Mouse (Mus musculus) forebrain, embryonic 13.5 days (tissue): ENCODE measurements at regions not wholly inside any gene's neighbourhood (a gene's known extent, or its start where the extent isn't known, plus 50 kb on each side); places are given as distances from the start of the nearest gene placed in this dataset.

ENCODE experiments used
- ATAC-seq: fragments of 200-750 bp; cut with Nextera tagmentation; 2 replicates; pipeline ENCODE4 v1.8.0; 2017
- H3K27ac ChIP-seq: fragments of 300-500 bp; sonication (generic); 2 replicates; pipeline ENCODE4 v1.5.1; 2015; ENCODE audit warnings: inconsistent platforms, mild to moderate bottlenecking, moderate library complexity
- H3K27me3 ChIP-seq: fragments of 300-500 bp; sonication (generic); 2 replicates; pipeline ENCODE4 v1.6.1; 2015; ENCODE audit warnings: mild to moderate bottlenecking, inconsistent platforms
- H3K36me3 ChIP-seq: fragments of 300-500 bp; sonication (generic); 2 replicates; pipeline ENCODE4 v1.6.1; 2015; ENCODE audit warnings: mild to moderate bottlenecking, inconsistent platforms; ENCODE audit not compliant: poor library complexity, severe bottlenecking
- H3K4me1 ChIP-seq: fragments of 300-500 bp; sonication (generic); 2 replicates; pipeline ENCODE4 v1.6.1; 2015; ENCODE audit warnings: inconsistent platforms
- H3K4me2 ChIP-seq: fragments of 300-500 bp; sonication (generic); 2 replicates; pipeline ENCODE4 v1.6.1; 2015; ENCODE audit warnings: inconsistent platforms, mild to moderate bottlenecking, moderate library complexity
- H3K4me3 ChIP-seq: fragments of 300-500 bp; sonication (generic); 2 replicates; pipeline ENCODE4 v1.5.1; 2015; ENCODE audit warnings: mild to moderate bottlenecking, inconsistent platforms
- H3K9ac ChIP-seq: fragments of 300-500 bp; sonication (generic); 2 replicates; pipeline ENCODE4 v1.6.1; 2015; ENCODE audit warnings: mild to moderate bottlenecking, inconsistent platforms
- H3K9me3 ChIP-seq: fragments of 300-500 bp; sonication (generic); replicated peaks from 2 replicates; pipeline ENCODE4 v1.6.1; 2016; ENCODE audit warnings: inconsistent platforms
- WGBS: fragments of 180-500 bp; shearing (Covaris S2); methylation state at CpG from one replicate; pipeline ENCODE4 v1.1.7; 2015; 5-methylcytosine and 5-hydroxymethylcytosine counted together

DNA sequence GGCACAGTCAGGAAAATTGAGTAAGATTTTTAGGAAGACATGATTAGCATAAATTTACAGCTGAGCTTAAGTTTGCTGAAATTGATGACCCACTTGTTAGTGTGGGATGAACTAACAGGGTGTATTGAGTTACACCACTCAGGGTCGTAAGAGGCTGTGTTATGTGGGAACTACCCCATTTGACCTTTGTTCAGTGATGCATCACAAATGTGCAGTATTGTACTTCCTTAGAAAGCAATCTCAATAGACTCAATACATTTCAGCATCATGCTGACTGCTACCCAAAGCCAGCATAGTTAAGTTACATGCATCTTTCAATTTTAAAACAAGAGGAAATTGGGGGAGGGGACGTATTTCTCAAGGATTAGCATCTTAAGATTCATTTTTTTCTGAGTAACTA lies 80.4 kb upstream of the Speer4f2 start:
- Histone ChIP-seq H3K36me3 (no peaks in the 10 kb centered on the region), H3K4me1 (peaks cover 9% of the 10 kb centered on the region; the same call in 1 of the 2 replicates), H3K27ac (no peak overlapping the region), H3K9me3 (no peaks in the 10 kb centered on the region; the same call in 1 of the 2 replicates), H3K27me3 (no peaks in the 10 kb centered on the region), H3K9ac (no peak overlapping the region), H3K4me3 (no peak overlapping the region), H3K4me2 (no peak overlapping the region)
- ATAC-seq = no peak
- WGBS = 5% methylated on average over 2 of the region's 2 CpGs

DNA sequence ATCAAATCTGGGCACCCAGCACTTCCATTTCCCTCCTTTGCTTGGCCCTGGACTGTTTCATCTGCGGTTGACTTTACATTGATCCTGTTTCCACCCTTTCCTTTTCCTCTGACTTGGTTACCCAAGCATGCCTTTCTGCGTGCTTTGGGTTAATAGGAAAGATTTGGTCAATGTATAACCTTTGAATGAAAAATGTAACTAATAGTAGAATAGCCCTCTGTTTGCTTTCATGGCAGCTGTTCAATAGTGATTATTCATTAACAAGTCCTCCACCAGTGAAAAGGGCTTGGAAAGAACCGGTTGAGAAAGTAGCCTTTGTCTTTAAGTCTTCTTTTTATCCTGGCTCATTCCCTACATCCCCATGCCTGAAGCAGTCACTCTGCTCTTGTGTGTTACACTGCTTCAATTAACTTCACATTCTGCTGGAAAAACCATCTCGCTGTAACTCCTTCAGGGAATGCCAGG lies 76.4 kb upstream of the Speer4f2 start:
- Histone ChIP-seq H3K4me2 (no peak overlapping the region), H3K4me3 (no peak overlapping the region), H3K9ac (no peak overlapping the region), H3K27me3 (no peaks in the 10 kb centered on the region), H3K4me1 (peaks cover 9% of the 10 kb centered on the region; the same call in 1 of the 2 replicates), H3K36me3 (no peaks in the 10 kb centered on the region), H3K9me3 (no peaks in the 10 kb centered on the region), H3K27ac (no peak overlapping the region)
- ATAC-seq = peak; percentile 53; the same call in 1 of the 2 replicates
- WGBS = 13% methylated on average over 4 of the region's 4 CpGs

DNA sequence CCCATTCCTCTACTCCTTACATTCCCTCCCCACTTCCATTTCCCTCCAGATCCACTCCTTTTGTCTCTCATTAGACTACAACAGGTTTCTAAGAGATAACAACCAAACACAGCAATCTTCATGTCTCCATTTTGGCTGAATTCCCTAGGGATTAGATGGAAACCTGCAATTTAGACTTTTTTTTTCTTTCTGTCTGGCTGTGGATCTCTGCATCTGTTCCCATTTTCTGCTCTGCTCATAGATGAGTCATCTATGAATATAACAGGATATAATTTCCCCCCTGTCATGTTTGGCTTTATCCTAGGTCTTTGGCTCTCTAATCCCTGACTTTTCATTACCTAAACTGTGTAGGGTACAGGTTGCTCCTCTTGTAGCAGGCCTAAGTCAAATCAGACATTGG lies 73.1 kb upstream of the Speer4f2 start:
- H3K4me3 ChIP-seq = no peak overlapping the region
- no peak overlapping the region for H3K4me2 ChIP-seq
- H3K27ac ChIP-seq = no peak overlapping the region
- H3K36me3 ChIP-seq = no peaks in the 10 kb centered on the region
- no peak for ATAC-seq
- H3K4me1 ChIP-seq = peaks cover 7% of the 10 kb centered on the region; the same call in 1 of the 2 replicates
- no peak overlapping the region for H3K9ac ChIP-seq
- H3K27me3 ChIP-seq = no peaks in the 10 kb centered on the region
- H3K9me3 ChIP-seq = no peaks in the 10 kb centered on the region

DNA sequence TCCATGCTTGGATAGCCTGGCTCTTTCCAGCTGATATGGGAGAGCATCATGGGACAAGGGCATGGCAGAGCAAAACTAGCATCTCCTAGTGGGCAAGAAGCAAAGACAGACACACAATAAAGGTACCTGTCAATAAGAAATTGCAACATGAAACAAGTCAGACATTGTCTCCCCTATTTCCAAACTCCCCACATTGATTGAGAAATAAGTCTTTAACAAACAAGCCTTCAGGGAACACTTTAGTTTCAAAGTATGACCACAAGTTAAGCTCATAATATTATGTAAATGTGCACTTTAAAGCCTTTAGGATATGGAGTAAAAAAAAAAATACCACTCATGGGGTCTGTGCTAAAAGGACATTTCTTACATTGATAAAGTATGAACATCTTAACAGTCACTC lies 51.5 kb upstream of the Speer4f2 start:
- Histone ChIP-seq H3K27ac (no peak overlapping the region), H3K4me1 (no peaks in the 10 kb centered on the region), H3K9me3 (no peaks in the 10 kb centered on the region), H3K4me3 (no peak overlapping the region), H3K4me2 (no peak overlapping the region), H3K36me3 (no peaks in the 10 kb centered on the region), H3K9ac (no peak overlapping the region), H3K27me3 (no peaks in the 10 kb centered on the region)
- ATAC-seq = no peak
